Mouse (Mus musculus) right cerebral cortex, postnatal 10 days (tissue): ENCODE measurements at regions not wholly inside any gene's neighbourhood (a gene's known extent, or its start where the extent isn't known, plus 50 kb on each side); places are given as distances from the start of the nearest gene placed in this dataset.

ENCODE experiments used
- DNase-seq, 2 experiments: peaks; one replicate each; pipeline ENCODE4 v3.0.0; 2021; ENCODE audit warnings: low spot score in 2 of 2

- DNase-seq = no peak
Observed at GRCm38 (mm10) chr14:68447240-68447923, 846.7 kb downstream of the Synb start.

GRCm38 (mm10) chr14:68433326-68433725 is 860.8 kb downstream of the Synb start:
- DNase-seq = no peak

GRCm38 (mm10) chr14:68432111-68432510 is 862.0 kb downstream of the Synb start:
- DNase-seq = no peak

- no peak for DNase-seq
Observed at GRCm38 (mm10) chr14:68427235-68427634, 866.9 kb downstream of the Synb start.

- no peak for DNase-seq
Observed at GRCm38 (mm10) chr14:68392440-68392839, 901.7 kb downstream of the Synb start.

GRCm38 (mm10) chr14:68391875-68392274 is 902.2 kb downstream of the Synb start:
- DNase-seq = no peak

GRCm38 (mm10) chr14:68381741-68382140 is 912.4 kb downstream of the Synb start:
- DNase-seq = peak; percentile 62 to 63

GRCm38 (mm10) chr14:68367696-68368095 is 926.4 kb downstream of the Synb start:
- peak in 1 of 2 experiments; percentile 31 for DNase-seq

- no peak for DNase-seq
Observed at GRCm38 (mm10) chr14:68363892-68364291, 930.2 kb downstream of the Synb start.

- DNase-seq = no peak
Observed at GRCm38 (mm10) chr14:68361998-68362397, 932.1 kb downstream of the Synb start.

GRCm38 (mm10) chr14:68361481-68361880 is 932.6 kb downstream of the Synb start:
- DNase-seq = peak in 1 of 2 experiments; percentile 32

GRCm38 (mm10) chr14:68356396-68356795 is 937.7 kb downstream of the Synb start:
- DNase-seq = no peak

GRCm38 (mm10) chr14:68355462-68355905 is 938.6 kb downstream of the Synb start:
- peak; percentile 33 to 50 for DNase-seq

- DNase-seq = no peak
Observed at GRCm38 (mm10) chr14:68345527-68345926, 948.6 kb downstream of the Synb start.

GRCm38 (mm10) chr14:68344715-68345114 is 949.4 kb downstream of the Synb start:
- no peak for DNase-seq

GRCm38 (mm10) chr14:68338440-68338839 is 955.7 kb downstream of the Synb start:
- no peak for DNase-seq

- DNase-seq = no peak
Observed at GRCm38 (mm10) chr14:68325061-68325460, 969.0 kb downstream of the Synb start.

GRCm38 (mm10) chr14:68323008-68323407 is 971.1 kb downstream of the Synb start:
- DNase-seq = no peak

GRCm38 (mm10) chr14:68307973-68308660 is 986.0 kb downstream of the Synb start:
- peak in 1 of 2 experiments; percentile 32 for DNase-seq

GRCm38 (mm10) chr14:68305166-68305565 is 988.9 kb downstream of the Synb start:
- no peak for DNase-seq

GRCm38 (mm10) chr14:68301710-68302109 is 992.4 kb downstream of the Synb start:
- DNase-seq = no peak

GRCm38 (mm10) chr14:68285546-68285945 is 1008.6 kb downstream of the Synb start:
- DNase-seq = no peak

- DNase-seq = no peak
Observed at GRCm38 (mm10) chr14:68261436-68261835, 1032.7 kb downstream of the Synb start.
